Mouse (Mus musculus): ENCODE results near the gene Olfr23. TPM values are rescaled to one million over a fixed set of nuclear protein-coding genes. Genes with fewer than 3 reads are reported as not detected.
"Not testable (repeated sequence)": the region's sequence is repeated elsewhere in the genome, so short reads cannot be mapped to it uniquely, and the experiment has no call there.

The Olfr23 gene
- not detected in 2 replicates for total RNA-seq (2017)

- ATAC-seq (replicated peaks in 1 of 2; ENCODE audit: insufficient read depth in 1 of 2, low FRiP score in 2 of 2, low TSS enrichment in 1 of 2, low read depth in 1 of 2, poor library complexity in 2 of 2, severe bottlenecking in 2 of 2), result no peak
These were observed at the start of gene Olfr23 for GRCm38 (mm10) chr11:73936377-73936776. TSS of gene Olfr23 (plus strand) at chr11:73936677.

GRCm38 (mm10) chr11:73890671-73891070, 45.8 kb upstream of the Olfr23 start, which contains the start of gene Olfr394:
TSS of gene Olfr394 (minus strand) at chr11:73890771.
- no peak for ATAC-seq (replicated peaks in 1 of 2; ENCODE audit: insufficient read depth in 1 of 2, low FRiP score in 2 of 2, low TSS enrichment in 1 of 2, low read depth in 1 of 2, poor library complexity in 2 of 2, severe bottlenecking in 2 of 2)

- ATAC-seq (replicated peaks in 1 of 2; ENCODE audit: insufficient read depth in 1 of 2, low FRiP score in 2 of 2, low TSS enrichment in 1 of 2, low read depth in 1 of 2, poor library complexity in 2 of 2, severe bottlenecking in 2 of 2), result not testable (repeated sequence)
These were observed 27.3 kb upstream of the Olfr23 start, which contains the start of gene Olfr395 for GRCm38 (mm10) chr11:73909199-73909598. TSS of gene Olfr395 (minus strand) at chr11:73909299.

GRCm38 (mm10) chr11:73960517-73960916, 24.0 kb downstream of the Olfr23 start, which contains the start of gene Olfr397:
TSS of gene Olfr397 (plus strand) at chr11:73960817.
- ATAC-seq (replicated peaks in 1 of 2; ENCODE audit: insufficient read depth in 1 of 2, low FRiP score in 2 of 2, low TSS enrichment in 1 of 2, low read depth in 1 of 2, poor library complexity in 2 of 2, severe bottlenecking in 2 of 2), result no peak

GRCm38 (mm10) chr11:73990307-73990706, 53.8 kb downstream of the Olfr23 start, which contains the start of gene Olfr398:
TSS of gene Olfr398 (minus strand) at chr11:73990407.
- ATAC-seq (replicated peaks in 1 of 2; ENCODE audit: insufficient read depth in 1 of 2, low FRiP score in 2 of 2, low TSS enrichment in 1 of 2, low read depth in 1 of 2, poor library complexity in 2 of 2, severe bottlenecking in 2 of 2), result no peak

Other genes with a start within 250 kb of the Olfr23 start
- gene Zfp735, start 247.9 kb upstream of the Olfr23 start, total RNA-seq (2017), result not detected in 2 replicates
- not detected in 2 replicates for gene Olfr389, start 156.0 kb upstream of the Olfr23 start, total RNA-seq (2017)
- gene Olfr390, start 153.7 kb upstream of the Olfr23 start, total RNA-seq (2017), result not detected in 2 replicates
- not detected in 2 replicates for gene Olfr391-ps, start 133.6 kb upstream of the Olfr23 start, total RNA-seq (2017)
- not detected in 2 replicates for gene Olfr392, start 119.6 kb upstream of the Olfr23 start, total RNA-seq (2017)
- not detected in 2 replicates for gene Olfr393, start 85.2 kb upstream of the Olfr23 start, total RNA-seq (2017)
- gene Olfr394, start 45.9 kb upstream of the Olfr23 start, total RNA-seq (2017), result not detected in 2 replicates
- gene Olfr395, start 27.4 kb upstream of the Olfr23 start, total RNA-seq (2017), result not detected in 2 replicates
- gene Olfr397, start 24.1 kb downstream of the Olfr23 start, total RNA-seq (2017), result not detected in 2 replicates
- not detected in 2 replicates for gene Olfr398, start 53.7 kb downstream of the Olfr23 start, total RNA-seq (2017)
- not detected in 2 replicates for gene Olfr139, start 119.9 kb downstream of the Olfr23 start, total RNA-seq (2017)
- gene Olfr399, start 119.9 kb downstream of the Olfr23 start, total RNA-seq (2017), result not detected in 2 replicates
- not detected in 2 replicates for gene Zfp616, start 133.3 kb downstream of the Olfr23 start, total RNA-seq (2017)
- gene Olfr401, start 177.0 kb downstream of the Olfr23 start, total RNA-seq (2017), result not detected in 2 replicates
- gene Olfr402, start 216.9 kb downstream of the Olfr23 start, total RNA-seq (2017), result not detected in 2 replicates
- not detected in 2 replicates for gene Olfr403, start 249.6 kb downstream of the Olfr23 start, total RNA-seq (2017)